Mouse (Mus musculus) c-Kit-negative CD71-positive TER-119-positive erythroid progenitor cells, embryonic 14.5 days (primary cell): ENCODE results near the gene 1700020A23Rik.

Experiments used
- DNase-seq: peaks from one replicate; pipeline ENCODE4 v3.0.0-alpha.2; 2013; ENCODE audit warnings: low read depth, low spot score

1700020A23Rik gene

DNA sequence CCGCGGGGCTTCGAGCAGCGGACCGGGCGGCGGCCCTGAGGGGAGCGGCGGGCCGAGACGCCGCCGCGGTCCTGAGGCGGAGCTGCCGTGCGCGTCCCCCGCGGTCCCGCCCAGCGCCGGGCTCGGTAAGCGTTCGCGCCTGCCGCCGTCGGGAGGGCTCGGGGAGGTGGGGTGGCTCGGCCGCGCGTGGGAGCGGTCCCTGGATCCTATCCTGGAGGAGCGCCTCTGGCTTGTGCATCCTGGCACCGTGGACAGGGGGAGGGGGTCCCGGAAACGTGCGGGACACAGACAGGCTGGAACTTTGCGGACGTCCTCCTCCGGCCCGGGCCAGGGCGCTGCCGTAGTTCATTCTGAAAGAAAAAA lies 45.4 kb downstream of the 1700020A23Rik start:
- DNase-seq = no peak

DNA sequence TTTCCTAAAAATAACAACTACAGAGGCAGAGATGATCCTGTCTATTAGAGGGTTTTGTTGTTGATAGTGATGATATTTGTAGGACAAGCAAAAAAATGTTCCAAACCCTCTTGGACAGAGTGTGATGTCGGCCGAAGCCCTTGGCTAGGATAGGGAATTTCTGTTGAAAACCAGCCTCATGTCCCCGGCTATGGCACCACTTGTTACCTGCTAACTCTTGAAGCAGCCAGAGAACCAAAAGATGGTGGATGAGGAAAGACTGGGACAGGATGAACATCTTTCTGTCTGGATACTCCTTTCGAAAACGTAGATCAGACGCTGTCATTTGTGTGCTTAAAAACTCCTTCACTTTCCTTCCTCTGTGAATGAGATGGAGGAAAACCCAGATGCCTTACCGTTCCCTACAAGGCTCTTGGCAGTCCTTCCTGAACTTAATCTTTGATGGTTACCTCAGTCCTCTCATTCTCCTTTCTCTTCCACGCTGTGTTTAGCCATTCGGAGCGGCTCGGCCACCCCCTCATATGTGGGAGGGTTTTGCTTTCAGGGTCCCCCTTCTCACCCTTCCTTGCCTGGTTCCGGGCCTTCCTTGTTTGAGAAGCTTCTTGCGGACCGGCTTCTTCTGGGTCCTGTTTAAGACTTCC lies 46.1 kb downstream of the 1700020A23Rik start:
- DNase-seq = no peak

DNA sequence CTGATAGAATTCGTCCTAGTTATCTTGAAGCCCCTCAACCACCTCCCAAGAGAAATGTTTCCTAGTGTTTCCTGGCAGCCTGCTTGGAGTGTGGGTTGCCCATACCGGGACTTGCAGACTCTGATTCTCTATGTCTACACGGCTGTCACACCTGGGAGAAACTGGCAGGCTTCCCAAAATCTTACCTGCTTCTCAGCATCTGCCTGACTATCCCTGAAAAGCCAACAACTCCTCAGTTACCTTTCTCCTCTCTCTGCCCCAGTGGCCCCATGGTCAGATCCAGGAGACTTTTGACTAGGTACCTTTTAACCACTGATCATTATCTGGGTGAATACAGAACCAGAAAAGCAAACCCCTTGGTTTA lies 46.6 kb downstream of the 1700020A23Rik start:
- no peak for DNase-seq

DNA sequence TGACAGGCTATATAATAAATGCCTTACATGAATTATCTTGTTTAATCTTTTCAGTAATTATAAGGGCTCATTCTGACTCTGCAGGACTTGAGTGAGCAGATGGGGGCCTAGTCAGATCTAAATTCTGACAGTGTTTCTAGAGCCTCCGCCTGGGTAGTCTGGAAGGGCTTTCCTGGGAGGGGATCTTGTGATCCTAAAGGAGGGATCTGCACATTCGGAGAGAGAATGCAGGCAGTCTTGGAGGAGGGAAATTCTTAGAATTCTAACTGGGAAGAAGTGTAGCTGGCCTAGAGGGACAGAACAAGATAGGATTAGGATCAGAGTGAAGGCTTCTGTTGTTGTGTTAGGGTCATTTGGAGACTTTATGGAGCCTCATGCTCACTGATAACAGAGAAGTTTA lies 47.2 kb downstream of the 1700020A23Rik start:
- DNase-seq = no peak

DNA sequence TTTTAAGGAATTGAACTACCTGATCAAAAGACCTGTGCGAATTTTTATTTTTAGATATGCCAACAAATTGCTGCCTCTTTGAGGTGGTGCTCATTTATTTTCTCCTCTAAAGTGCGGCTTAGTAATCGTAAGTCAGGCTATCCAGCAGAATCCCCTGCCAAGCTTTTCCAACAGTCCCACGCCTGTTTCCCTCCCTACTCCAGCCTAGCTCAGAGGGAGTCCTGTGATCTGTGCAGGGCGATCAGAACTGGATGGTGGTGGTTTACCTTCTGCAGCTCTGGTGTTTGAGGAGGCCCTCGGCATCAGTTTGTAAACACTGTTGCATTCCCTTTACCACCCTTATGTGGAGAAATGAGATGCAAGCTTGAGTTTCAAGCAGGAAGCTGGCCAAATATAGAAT lies 48.4 kb downstream of the 1700020A23Rik start:
- no peak for DNase-seq

DNA sequence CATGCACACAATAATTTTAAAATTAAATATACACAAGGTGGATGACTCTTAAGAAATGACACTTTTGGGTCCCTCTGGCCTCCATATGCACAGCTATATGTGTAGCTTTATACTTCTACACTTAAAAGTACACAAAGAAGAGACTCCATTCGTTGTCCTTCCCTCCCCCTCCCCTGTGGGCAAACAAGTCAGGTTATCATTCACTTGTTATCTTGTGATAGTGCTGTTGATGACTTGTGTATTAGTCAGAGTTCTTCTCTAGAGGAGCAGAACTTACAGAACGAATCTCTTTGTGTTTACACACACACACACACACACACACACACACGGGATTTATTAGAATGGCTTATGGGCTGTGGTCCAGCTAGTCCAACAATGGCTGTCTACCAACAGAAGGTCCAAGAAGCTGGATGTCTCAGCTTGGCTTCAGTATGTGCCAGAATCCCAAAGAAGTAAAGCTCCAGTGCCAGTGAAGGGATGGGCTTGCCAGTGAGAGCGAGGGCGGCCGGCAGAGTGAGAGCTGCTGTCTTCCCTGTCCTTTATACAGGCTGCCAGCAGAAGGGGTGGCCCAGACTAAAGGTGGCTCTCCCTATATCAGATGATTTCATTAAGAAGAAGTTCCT lies 49.8 kb downstream of the 1700020A23Rik start:
- DNase-seq = no peak
